Mouse (Mus musculus): ENCODE measurements around the gene Lrrtm4. TPM values are rescaled to one million over a fixed set of nuclear protein-coding genes. Genes with fewer than 3 reads are reported as not detected.

Lrrtm4 gene
- polyA plus RNA-seq, 1 experiment from 2014 or later = 2.1 TPM

GRCm38 (mm10) chr6:80549907-80550306 lies 531.2 kb downstream of the Lrrtm4 start:
- Histone ChIP-seq H3K9ac (replicated peaks; ENCODE audit: low read depth, low read length) (no peak overlapping the region), H3K4me2 (replicated peaks; ENCODE audit: low read depth, low read length) (no peak overlapping the region), H3K9me3 (ENCODE audit: control insufficient read depth, low read depth, low read length) (no peaks in the 10 kb centered on the region), H3K4me3 (ENCODE audit: low read depth, low read length) (no peak overlapping the region), H3K27me3 (ENCODE audit: control insufficient read depth, insufficient read depth, low read length) (no peaks in the 10 kb centered on the region), H3K36me3 (ENCODE audit: control insufficient read depth, insufficient read depth, low read length) (no peaks in the 10 kb centered on the region), H3K27ac (ENCODE audit: low read length) (no peak overlapping the region), H3K4me1 (ENCODE audit: control insufficient read depth, insufficient read depth, low read length) (no peaks in the 10 kb centered on the region)
- no peak for ATAC-seq (ENCODE audit: insufficient number of reproducible peaks, insufficient read depth, low FRiP score, low read depth)

DNA sequence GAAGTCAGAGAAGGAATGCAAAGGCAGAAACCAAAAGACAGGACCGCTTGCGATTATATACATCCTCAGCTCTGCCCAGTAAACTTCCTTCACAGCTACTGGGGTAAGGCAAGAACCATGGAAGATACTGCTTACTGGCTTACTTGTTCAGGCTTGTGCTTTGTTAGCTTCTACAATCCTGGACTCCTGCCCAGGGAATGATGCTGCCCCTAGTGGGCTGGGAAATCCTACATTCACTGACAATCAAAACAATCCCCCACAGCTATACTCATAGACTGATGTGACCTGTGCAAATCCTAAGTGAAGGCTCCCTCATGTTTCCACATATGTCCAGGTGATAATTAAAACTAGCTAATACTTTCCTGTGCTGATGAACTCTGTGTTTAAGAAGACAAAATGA lies 534.7 kb downstream of the Lrrtm4 start:
- Histone ChIP-seq H3K4me2 (replicated peaks; ENCODE audit: low read depth, low read length) (no peak overlapping the region), H3K27ac (ENCODE audit: low read length) (no peak overlapping the region), H3K9me3 (ENCODE audit: control insufficient read depth, low read depth, low read length) (no peaks in the 10 kb centered on the region), H3K36me3 (ENCODE audit: control insufficient read depth, insufficient read depth, low read length) (no peaks in the 10 kb centered on the region), H3K4me1 (ENCODE audit: control insufficient read depth, insufficient read depth, low read length) (no peaks in the 10 kb centered on the region), H3K27me3 (ENCODE audit: control insufficient read depth, insufficient read depth, low read length) (no peaks in the 10 kb centered on the region), H3K4me3 (ENCODE audit: low read depth, low read length) (no peak overlapping the region), H3K9ac (replicated peaks; ENCODE audit: low read depth, low read length) (no peak overlapping the region)
- no peak for ATAC-seq (ENCODE audit: insufficient number of reproducible peaks, insufficient read depth, low FRiP score, low read depth)
- WGBS = 98% methylated on average over 2 of the region's 2 CpGs

DNA sequence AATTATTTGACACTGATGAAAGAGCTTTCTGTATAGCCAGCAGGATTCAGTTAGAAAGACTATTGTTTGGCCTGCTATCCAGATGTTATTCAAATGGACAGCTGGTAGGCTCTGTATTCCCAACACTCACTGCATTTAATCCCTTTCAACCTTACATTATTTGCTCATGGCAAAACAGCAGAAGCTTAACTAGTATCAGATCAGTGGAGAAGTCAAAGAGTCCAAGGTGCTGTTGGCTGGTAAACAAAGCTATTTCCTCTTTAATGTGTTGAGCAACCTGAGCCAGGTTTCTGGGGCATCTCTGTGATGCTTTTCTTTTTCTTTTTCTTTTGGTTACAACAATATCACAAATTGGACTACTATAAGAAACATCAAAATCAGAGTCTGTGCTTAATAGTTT lies 536.3 kb downstream of the Lrrtm4 start:
- Histone ChIP-seq H3K4me1 (ENCODE audit: control insufficient read depth, insufficient read depth, low read length) (no peaks in the 10 kb centered on the region), H3K4me3 (ENCODE audit: low read depth, low read length) (no peak overlapping the region), H3K9ac (replicated peaks; ENCODE audit: low read depth, low read length) (no peak overlapping the region), H3K9me3 (ENCODE audit: control insufficient read depth, low read depth, low read length) (no peaks in the 10 kb centered on the region), H3K36me3 (ENCODE audit: control insufficient read depth, insufficient read depth, low read length) (no peaks in the 10 kb centered on the region), H3K4me2 (replicated peaks; ENCODE audit: low read depth, low read length) (no peak overlapping the region), H3K27ac (ENCODE audit: low read length) (no peak overlapping the region), H3K27me3 (ENCODE audit: control insufficient read depth, insufficient read depth, low read length) (no peaks in the 10 kb centered on the region)
- ATAC-seq (ENCODE audit: insufficient number of reproducible peaks, insufficient read depth, low FRiP score, low read depth) = no peak

GRCm38 (mm10) chr6:80577227-80577626 lies 558.5 kb downstream of the Lrrtm4 start:
- Histone ChIP-seq H3K27me3 (ENCODE audit: control insufficient read depth, insufficient read depth, low read length) (no peaks in the 10 kb centered on the region), H3K4me2 (replicated peaks; ENCODE audit: low read depth, low read length) (no peak overlapping the region), H3K9ac (replicated peaks; ENCODE audit: low read depth, low read length) (no peak overlapping the region), H3K36me3 (ENCODE audit: control insufficient read depth, insufficient read depth, low read length) (no peaks in the 10 kb centered on the region), H3K27ac (ENCODE audit: low read length) (no peak overlapping the region), H3K4me1 (ENCODE audit: control insufficient read depth, insufficient read depth, low read length) (no peaks in the 10 kb centered on the region), H3K9me3 (ENCODE audit: control insufficient read depth, low read depth, low read length) (no peaks in the 10 kb centered on the region), H3K4me3 (ENCODE audit: low read depth, low read length) (no peak overlapping the region)
- ATAC-seq (ENCODE audit: insufficient number of reproducible peaks, insufficient read depth, low FRiP score, low read depth) = no peak
- WGBS = 84% methylated on average over 2 of the region's 2 CpGs

- H3K4me2 ChIP-seq (replicated peaks; ENCODE audit: low read depth, low read length) = no peak overlapping the region
- 82% methylated on average over 1 of the region's 1 CpGs for WGBS
- H3K4me1 ChIP-seq (ENCODE audit: control insufficient read depth, insufficient read depth, low read length) = no peaks in the 10 kb centered on the region
- no peak overlapping the region for H3K27ac ChIP-seq (ENCODE audit: low read length)
- no peaks in the 10 kb centered on the region for H3K9me3 ChIP-seq (ENCODE audit: control insufficient read depth, low read depth, low read length)
- ATAC-seq (ENCODE audit: insufficient number of reproducible peaks, insufficient read depth, low FRiP score, low read depth) = no peak
- H3K4me3 ChIP-seq (ENCODE audit: low read depth, low read length) = no peak overlapping the region
- no peaks in the 10 kb centered on the region for H3K27me3 ChIP-seq (ENCODE audit: control insufficient read depth, insufficient read depth, low read length)
- H3K36me3 ChIP-seq (ENCODE audit: control insufficient read depth, insufficient read depth, low read length) = no peaks in the 10 kb centered on the region
- no peak overlapping the region for H3K9ac ChIP-seq (replicated peaks; ENCODE audit: low read depth, low read length)
Observed at GRCm38 (mm10) chr6:80582225-80582624, 563.5 kb downstream of the Lrrtm4 start.

- no peak overlapping the region for H3K9ac ChIP-seq (replicated peaks; ENCODE audit: low read depth, low read length)
- no peak for ATAC-seq (ENCODE audit: insufficient number of reproducible peaks, insufficient read depth, low FRiP score, low read depth)
- no peaks in the 10 kb centered on the region for H3K36me3 ChIP-seq (ENCODE audit: control insufficient read depth, insufficient read depth, low read length)
- no peaks in the 10 kb centered on the region for H3K27me3 ChIP-seq (ENCODE audit: control insufficient read depth, insufficient read depth, low read length)
- no peak overlapping the region for H3K4me2 ChIP-seq (replicated peaks; ENCODE audit: low read depth, low read length)
- no peaks in the 10 kb centered on the region for H3K9me3 ChIP-seq (ENCODE audit: control insufficient read depth, low read depth, low read length)
- H3K27ac ChIP-seq (ENCODE audit: low read length) = no peak overlapping the region
- H3K4me1 ChIP-seq (ENCODE audit: control insufficient read depth, insufficient read depth, low read length) = no peaks in the 10 kb centered on the region
- H3K4me3 ChIP-seq (ENCODE audit: low read depth, low read length) = no peak overlapping the region
- WGBS = 65% methylated on average over 1 of the region's 1 CpGs
Observed at GRCm38 (mm10) chr6:80589776-80590175, 571.1 kb downstream of the Lrrtm4 start.

GRCm38 (mm10) chr6:80619508-80619907 lies 600.8 kb downstream of the Lrrtm4 start:
- Histone ChIP-seq H3K27ac (ENCODE audit: low read length) (no peak overlapping the region), H3K4me2 (replicated peaks; ENCODE audit: low read depth, low read length) (no peak overlapping the region), H3K27me3 (ENCODE audit: control insufficient read depth, insufficient read depth, low read length) (no peaks in the 10 kb centered on the region), H3K9me3 (ENCODE audit: control insufficient read depth, low read depth, low read length) (no peaks in the 10 kb centered on the region), H3K4me1 (ENCODE audit: control insufficient read depth, insufficient read depth, low read length) (no peaks in the 10 kb centered on the region), H3K36me3 (ENCODE audit: control insufficient read depth, insufficient read depth, low read length) (no peaks in the 10 kb centered on the region), H3K4me3 (ENCODE audit: low read depth, low read length) (no peak overlapping the region), H3K9ac (replicated peaks; ENCODE audit: low read depth, low read length) (no peak overlapping the region)
- ATAC-seq (ENCODE audit: insufficient number of reproducible peaks, insufficient read depth, low FRiP score, low read depth) = no peak
- WGBS = 81% methylated on average over 2 of the region's 2 CpGs

DNA sequence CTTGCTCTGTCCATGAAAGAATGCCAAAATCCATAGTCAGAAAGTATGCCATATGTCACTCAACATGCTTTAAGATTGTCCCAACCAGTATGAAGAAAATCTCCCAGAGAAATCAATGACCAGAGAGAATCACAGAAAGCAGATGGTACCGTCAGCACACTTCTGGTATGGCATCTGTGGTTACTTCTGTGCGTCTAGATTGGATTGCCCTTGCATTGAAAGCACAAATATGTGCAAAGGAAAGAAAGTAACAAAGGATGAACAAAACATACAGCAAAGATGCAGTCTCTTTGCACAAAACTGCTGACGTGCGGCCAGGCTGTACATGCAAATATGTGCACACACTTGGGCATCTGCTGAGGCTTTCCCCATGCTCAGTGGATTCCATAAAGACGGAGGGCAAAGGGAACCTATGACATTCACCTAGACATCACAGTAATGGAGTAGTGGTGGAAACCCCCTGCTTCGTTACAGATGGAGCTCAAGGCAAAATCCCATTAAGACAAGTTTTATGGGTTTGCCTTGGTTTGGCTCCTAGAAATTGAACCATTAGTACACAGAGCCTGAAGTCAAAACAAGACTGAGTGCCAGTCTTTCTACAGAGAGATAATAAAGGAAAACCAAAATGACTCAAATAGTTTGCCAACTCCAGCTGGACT lies 604.1 kb downstream of the Lrrtm4 start:
- H3K4me3 ChIP-seq (ENCODE audit: low read depth, low read length) = no peak overlapping the region
- WGBS = 92% methylated on average over 6 of the region's 6 CpGs

DNA sequence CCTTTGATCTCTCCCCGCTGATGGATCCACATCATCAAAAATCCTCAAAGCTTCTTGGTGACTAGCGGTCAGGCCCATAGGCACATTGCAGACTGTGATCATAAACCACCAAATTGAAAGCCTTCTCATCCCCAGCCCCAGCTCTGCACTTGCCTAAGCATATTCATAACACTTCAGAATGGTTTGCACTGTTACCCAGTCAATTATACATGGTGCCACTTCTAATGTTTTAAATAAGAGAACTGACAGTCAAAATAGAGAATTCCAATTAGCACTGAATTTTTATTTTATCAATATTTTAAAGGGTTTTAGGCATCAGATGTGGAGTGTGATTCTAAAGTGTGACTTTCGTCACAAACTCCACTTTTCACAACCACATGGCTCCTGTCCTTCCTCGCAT lies 606.8 kb downstream of the Lrrtm4 start:
- 81% methylated on average over 4 of the region's 4 CpGs for WGBS
- H3K4me2 ChIP-seq (replicated peaks; ENCODE audit: low read depth, low read length) = no peak overlapping the region
- H3K27ac ChIP-seq (ENCODE audit: low read length) = no peak overlapping the region
- no peaks in the 10 kb centered on the region for H3K36me3 ChIP-seq (ENCODE audit: control insufficient read depth, insufficient read depth, low read length)
- no peak overlapping the region for H3K9ac ChIP-seq (replicated peaks; ENCODE audit: low read depth, low read length)
- H3K4me1 ChIP-seq (ENCODE audit: control insufficient read depth, insufficient read depth, low read length) = no peaks in the 10 kb centered on the region
- no peaks in the 10 kb centered on the region for H3K9me3 ChIP-seq (ENCODE audit: control insufficient read depth, low read depth, low read length)
- H3K27me3 ChIP-seq (ENCODE audit: control insufficient read depth, insufficient read depth, low read length) = no peaks in the 10 kb centered on the region
- no peak overlapping the region for H3K4me3 ChIP-seq (ENCODE audit: low read depth, low read length)
- no peak for ATAC-seq (ENCODE audit: insufficient number of reproducible peaks, insufficient read depth, low FRiP score, low read depth)

More for the DNA sequence above, 604.1 kb downstream of the Lrrtm4 start:
- H3K4me2 ChIP-seq (replicated peaks; ENCODE audit: low read depth, low read length) = no peak overlapping the region
- no peaks in the 10 kb centered on the region for H3K9me3 ChIP-seq (ENCODE audit: control insufficient read depth, low read depth, low read length)
- no peak overlapping the region for H3K9ac ChIP-seq (replicated peaks; ENCODE audit: low read depth, low read length)
- no peaks in the 10 kb centered on the region for H3K27me3 ChIP-seq (ENCODE audit: control insufficient read depth, insufficient read depth, low read length)
- no peak for ATAC-seq (ENCODE audit: insufficient number of reproducible peaks, insufficient read depth, low FRiP score, low read depth)
- H3K27ac ChIP-seq (ENCODE audit: low read length) = no peak overlapping the region
- no peaks in the 10 kb centered on the region for H3K4me1 ChIP-seq (ENCODE audit: control insufficient read depth, insufficient read depth, low read length)
- no peaks in the 10 kb centered on the region for H3K36me3 ChIP-seq (ENCODE audit: control insufficient read depth, insufficient read depth, low read length)
